Mouse (Mus musculus): ENCODE results near the gene Arntl.
"Not testable (repeated sequence)": the region's sequence is repeated elsewhere in the genome, so short reads cannot be mapped to it uniquely, and the experiment has no call there.

DNA sequence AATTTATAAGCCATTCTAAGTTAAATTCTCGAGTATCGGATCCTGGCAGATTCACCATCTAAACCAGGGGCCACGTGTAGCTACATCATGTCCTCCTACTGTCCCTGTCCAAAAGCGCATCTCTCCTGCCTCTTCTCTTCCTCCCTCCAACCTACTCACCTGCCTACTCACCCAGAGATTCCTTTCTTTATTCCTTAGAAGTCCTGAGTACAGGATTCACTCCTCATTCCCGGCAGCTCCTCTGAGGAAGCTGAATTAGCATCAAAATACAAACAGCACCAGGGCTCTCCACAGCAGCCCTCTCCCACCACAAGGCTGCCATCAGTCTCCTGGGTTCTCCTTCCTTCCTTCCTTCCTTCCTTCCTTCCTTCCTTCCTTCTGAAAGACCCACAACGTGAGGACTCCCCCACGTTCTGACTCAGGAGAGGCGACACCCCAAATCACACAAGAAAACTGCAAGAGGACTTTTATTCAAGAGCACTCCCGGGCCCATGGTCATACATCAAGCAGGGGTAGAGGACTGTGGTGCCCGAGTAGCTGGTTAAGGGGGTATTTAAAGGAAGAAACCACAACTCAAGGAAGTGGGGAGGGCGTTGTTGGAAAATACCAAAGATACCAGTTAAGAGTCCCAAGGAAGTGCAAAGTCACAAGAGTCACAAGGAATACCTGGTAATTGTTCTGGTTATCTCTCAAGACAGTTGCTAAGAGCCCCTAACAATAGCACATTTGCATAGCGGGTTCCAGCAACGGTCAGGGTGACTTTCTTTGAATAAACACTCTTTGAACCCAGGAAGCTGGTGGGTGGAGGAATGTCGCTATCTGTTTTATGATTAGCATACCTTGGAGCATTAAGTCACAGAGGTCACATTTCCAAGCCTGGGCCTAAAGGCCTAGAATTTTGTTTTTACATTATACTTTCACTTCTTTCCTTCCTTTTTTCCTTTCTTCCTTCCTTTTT, 55.5 kb downstream of the Arntl start:
- TF ChIP-seq CTCF (IDR thresholded peaks at IDR 0.05; ENCODE audit: borderline replicate concordance, extremely low read depth, insufficient read depth, insufficient read length); POLR2A (IDR thresholded peaks at IDR 0.05; ENCODE audit: borderline replicate concordance, extremely low read depth, insufficient read depth, insufficient read length, poor library complexity, severe bottlenecking): not testable (repeated sequence)
